17 mouse cellular contexts compared by ENCODE assay signal in genomic region chr7:34291265-34291664, GRCm38 (mm10). TPM values are rescaled to one million over a fixed set of nuclear protein-coding genes. Genes with fewer than 3 reads are reported as not detected.
DNase-seq lines count a peak whose midpoint lies in the region; TF ChIP-seq lines count a peak whose summit lies in the region.
"Had no signal": no experiment of that assay in that cellular context is flagged by ENCODE, and none has a peak within 500 bp of the region (broad histone marks: within the 10 kb centered on the region; RNA-seq: fewer than 3 reads in every experiment).

No protein-coding gene starts in this region.

- no peak overlapping the region for H3K4me3 ChIP-seq in gastrocnemius, adult 2 months
- no peak overlapping the region for H3K4me3 ChIP-seq in cortical plate, adult 2 months (ENCODE audit: insufficient read depth, low read length)
- H3K4me3 ChIP-seq: embryonic facial prominence, embryonic 13.5 days had no signal

- intact Hi-C loops in gastrocnemius, adult 2 months (cut with DNase I) = no loop called here

- H3K4me1 ChIP-seq in cortical plate, adult 2 months (ENCODE audit: control insufficient read depth, insufficient read depth, low read length) = no peaks in the 10 kb centered on the region
- H3K4me1 ChIP-seq: embryonic facial prominence, embryonic 13.5 days had no signal

- TF ChIP-seq CTCF in gastrocnemius, adult 2 months (IDR thresholded peaks at IDR 0.05) = no peak
- TF ChIP-seq CTCF in cortical plate, adult 2 months (IDR thresholded peaks at IDR 0.05; ENCODE audit: extremely low read depth, insufficient read depth, low read length) = no peak

- peak overlapping the region; percentile 54 for H3K27ac ChIP-seq in gastrocnemius, adult 2 months
- H3K27ac ChIP-seq in cortical plate, adult 2 months (ENCODE audit: insufficient read depth, low read length) = peak overlapping the region; percentile 66
- H3K27ac ChIP-seq: embryonic facial prominence, embryonic 13.5 days; hindbrain, embryonic 14.5 days had no signal

- DNase-seq in gastrocnemius, adult 2 months = no peak
- DNase-seq in gastrocnemius, postnatal 4 days (ENCODE audit: low spot score in 2 of 2) = no peak
- peak; percentile 40 for DNase-seq in kidney, postnatal 14 days
- no peak for DNase-seq in kidney, postnatal 4 days
- DNase-seq in lung, postnatal 4 days = peak; percentile 49 to 60
- DNase-seq in right cerebral cortex, postnatal 25 days = no peak
- no peak for DNase-seq in urinary bladder, postnatal 4 days (ENCODE audit: low spot score in 2 of 2)
- DNase-seq: adrenal gland, postnatal 10 days; cerebellum, adult 18-20 months; spleen, adult 18-20 months had no signal

- no peak for TF ChIP-seq POLR2A in cortical plate, adult 2 months (IDR thresholded peaks at IDR 0.05; ENCODE audit: extremely low read depth, insufficient read depth, low read length)

RNA-seq across cellular contexts. Expression of gene 4931406P16Rik, which starts 22.1 kb away (rescaled TPM):
- 10 to 100 TPM; 36.6 to 51.9 TPM for total RNA-seq in gastrocnemius, adult 2 months (2021)
- total RNA-seq in gastrocnemius, postnatal 4 days (2021) = 10 to 100 TPM; 67.0 to 74.9 TPM
- 30.6 and 32.0 TPM in 2 replicates for polyA plus RNA-seq in cortical plate, adult 2 months (2012; rRNA removed)

RNA-seq across cellular contexts. Expression of gene Gm6096, which starts 40.4 kb away (rescaled TPM):
- total RNA-seq in gastrocnemius, adult 2 months (2021) = not detected
- not detected for total RNA-seq in gastrocnemius, postnatal 4 days (2021)
- polyA plus RNA-seq in cortical plate, adult 2 months (2012; rRNA removed) = not detected in 2 replicates
- total RNA-seq: adrenal gland, postnatal 10 days; layer of hippocampus, postnatal 25 days had no signal
- polyA plus RNA-seq: embryonic facial prominence, embryonic 13.5 days; frontal cortex, adult 2 months; neural tube, embryonic 14.5 days; urinary bladder, adult 2 months had no signal

Comparison
In these comparisons a context has a peak if more than half of its experiments do, and no peak if none do; other contexts are left out.
1. DNase-seq: peak in kidney, postnatal 14 days (single experiment) and lung, postnatal 4 days (2 of 2); none in gastrocnemius, adult 2 months (single experiment), gastrocnemius, postnatal 4 days (0 of 2), kidney, postnatal 4 days (0 of 2), right cerebral cortex, postnatal 25 days (single experiment) and urinary bladder, postnatal 4 days (0 of 2).